Mouse (Mus musculus) embryonic facial prominence, embryonic 15.5 days (tissue): ENCODE measurements around the gene Trdn. TPM values are rescaled to one million over a fixed set of nuclear protein-coding genes. Genes with fewer than 3 reads are reported as not detected.

Experiments
- polyA plus RNA-seq: library from polyadenylated mRNA; unstranded; fragments of >200 nt; fragmentation: Nextera tagmentation; extraction: Ambion mirVana; gene quantifications from 2 replicates; pipeline ENCODE4 v1.2.1, GENCODE M21; 2015

Gene Trdn
- polyA plus RNA-seq, 1 experiment from 2014 or later, result 9.4 TPM

Other genes with a start within 250 kb of the Trdn start
- gene Nkain2, start 190.1 kb upstream of the Trdn start, polyA plus RNA-seq, result 0.85 and 1.0 TPM in 2 replicates